Mouse (Mus musculus) Patski (cell line): ENCODE results near the gene Ldlrap1. TPM values are rescaled to one million over a fixed set of nuclear protein-coding genes. Genes with fewer than 3 reads are reported as not detected.

Experiments
- ATAC-seq: fragments of 100-300 bp; one replicate; pipeline ENCODE4 v1.8.0; 2021
- CTCF ChIA-PET: fragments of 350-600 bp; sonication (Branson Sonifier 250); formaldehyde crosslinking; loops from one replicate; lab custom pipeline; 2022; ENCODE audit warnings: inconsistent platforms; lab: Charles Lee
- POLR2A ChIA-PET: fragments of 350-600 bp; sonication (Branson Sonifier 250); formaldehyde crosslinking; loops from one replicate; lab custom pipeline; 2022; ENCODE audit warnings: antibody characterized with exemption, inconsistent platforms; lab: Charles Lee
- DNase-seq: peaks from one replicate; pipeline ENCODE4 v3.0.0-alpha.2; 2011; ENCODE audit warnings: low read depth, low spot score
- H3K27me3 ChIP-seq: fragments of 371-371 bp; one replicate; pipeline ENCODE4 v1.5.1; 2021
- CTCF ChIP-seq: fragments of 100-300 bp; IDR thresholded peaks from one replicate; pipeline ENCODE4 v1.5.1; 2021
- in situ Hi-C: fragments of 300-500 bp; cut with MboI; formaldehyde crosslinking; loops from 3 replicates; pipeline ENCODE4 v1.11.1; 2018; ENCODE audit warnings: low pct_unique_long_range_greater_than_20kb, mixed read lengths
- polyA plus RNA-seq: library from polyadenylated mRNA; unstranded; gene quantifications from one replicate; pipeline ENCODE4 v1.2.3, GENCODE M21; 2021

Gene Ldlrap1
- polyA plus RNA-seq, 1 experiment from 2014 or later = 17.1 TPM

- in situ Hi-C loops = no loop called here
These were observed 3.5 kb downstream of the Ldlrap1 start for GRCm38 (mm10) chr4:134764333-134764732.

GRCm38 (mm10) chr4:134762360-134762759, 5.5 kb downstream of the Ldlrap1 start:
- no peak for TF ChIP-seq CTCF
- in situ Hi-C loops = no loop called here
- no peak for ATAC-seq
- no peaks in the 10 kb centered on the region for H3K27me3 ChIP-seq
- DNase-seq = no peak
- CTCF ChIA-PET = no interaction called here
- POLR2A ChIA-PET = no interaction called here

More at GRCm38 (mm10) chr4:134764333-134764732, 3.5 kb downstream of the Ldlrap1 start:
- H3K27me3 ChIP-seq = no peaks in the 10 kb centered on the region
- ATAC-seq (no peak), DNase-seq (no peak)
- no peak for TF ChIP-seq CTCF
- POLR2A ChIA-PET = no interaction called here
- CTCF ChIA-PET = no interaction called here

- CTCF ChIA-PET = interaction anchor here (1.3 kb wide), 1 partner anchor 217 kb away, joined by 3 read pairs; no protein-coding TSS in a partner anchor
- no peaks in the 10 kb centered on the region for H3K27me3 ChIP-seq
- in situ Hi-C loops = no loop called here
- POLR2A ChIA-PET = no interaction called here
- peak; percentile 47 for ATAC-seq
- no peak for TF ChIP-seq CTCF
- no peak for DNase-seq
These were observed 7.0 kb downstream of the Ldlrap1 start for GRCm38 (mm10) chr4:134760793-134761201.

- ATAC-seq = no peak
- ChIA-PET POLR2A (no interaction called here), CTCF (interaction anchor here (1.2 to 1.3 kb wide), 2 partner anchors 10 to 217 kb away, joined by 3 read pairs; no protein-coding TSS in a partner anchor)
- H3K27me3 ChIP-seq = no peaks in the 10 kb centered on the region
- in situ Hi-C loops = no loop called here
- no peak for TF ChIP-seq CTCF
- DNase-seq = no peak
These were observed 7.5 kb downstream of the Ldlrap1 start for GRCm38 (mm10) chr4:134760281-134760680.

- TF ChIP-seq CTCF = no peak
- ChIA-PET CTCF (interaction anchor here (1.2 to 1.3 kb wide), 2 partner anchors 10 to 216 kb away, joined by 3 read pairs; no protein-coding TSS in a partner anchor), POLR2A (interaction anchor here (0.5 to 0.8 kb wide), 2 partner anchors 8 to 9 kb away, joined by 3 read pairs; partner anchors contain the start of gene Ldlrap1)
- in situ Hi-C loops = no loop called here
- no peak for ATAC-seq
- DNase-seq = no peak
- H3K27me3 ChIP-seq = no peaks in the 10 kb centered on the region
These were observed 8.3 kb downstream of the Ldlrap1 start for GRCm38 (mm10) chr4:134759564-134759963.

GRCm38 (mm10) chr4:134758922-134759321, 8.9 kb downstream of the Ldlrap1 start:
- H3K27me3 ChIP-seq = no peaks in the 10 kb centered on the region
- in situ Hi-C loops = no loop called here
- ChIA-PET CTCF (no interaction called here), POLR2A (interaction anchor here (0.5 to 0.8 kb wide), 2 partner anchors 9 to 10 kb away, joined by 3 read pairs; partner anchors contain the start of gene Ldlrap1)
- no peak for DNase-seq
- TF ChIP-seq CTCF = no peak
- ATAC-seq = no peak

- in situ Hi-C loops = no loop called here
- TF ChIP-seq CTCF = no peak
- no peak for ATAC-seq
- no peaks in the 10 kb centered on the region for H3K27me3 ChIP-seq
- ChIA-PET POLR2A (no interaction called here), CTCF (no interaction called here)
- DNase-seq = no peak
These were observed 9.5 kb downstream of the Ldlrap1 start for GRCm38 (mm10) chr4:134758367-134758766.

- TF ChIP-seq CTCF = no peak
- DNase-seq = no peak
- H3K27me3 ChIP-seq = no peaks in the 10 kb centered on the region
- POLR2A ChIA-PET = no interaction called here
- ATAC-seq = no peak
- in situ Hi-C loops = no loop called here
- CTCF ChIA-PET = interaction anchor here (1.2 kb wide), 1 partner anchor 11 kb away, joined by 4 read pairs; no protein-coding TSS in a partner anchor
These were observed 10.9 kb downstream of the Ldlrap1 start for GRCm38 (mm10) chr4:134756953-134757352.

- TF ChIP-seq CTCF = no peak
- POLR2A ChIA-PET = no interaction called here
- in situ Hi-C loops = no loop called here
- DNase-seq = no peak
- CTCF ChIA-PET = no interaction called here
- H3K27me3 ChIP-seq = no peaks in the 10 kb centered on the region
- no peak for ATAC-seq
These were observed 12.9 kb downstream of the Ldlrap1 start for GRCm38 (mm10) chr4:134754941-134755340.

GRCm38 (mm10) chr4:134754371-134754770, 13.5 kb downstream of the Ldlrap1 start:
- ChIA-PET POLR2A (no interaction called here), CTCF (no interaction called here)
- DNase-seq (no peak), ATAC-seq (no peak)
- H3K27me3 ChIP-seq = no peaks in the 10 kb centered on the region
- in situ Hi-C loops = no loop called here
- TF ChIP-seq CTCF = no peak

- in situ Hi-C loops = no loop called here
- ATAC-seq (no peak), DNase-seq (no peak)
- TF ChIP-seq CTCF = no peak
- POLR2A ChIA-PET = no interaction called here
- H3K27me3 ChIP-seq = no peaks in the 10 kb centered on the region
- CTCF ChIA-PET = no interaction called here
These were observed 14.1 kb downstream of the Ldlrap1 start for GRCm38 (mm10) chr4:134753516-134754261.
